Mouse (Mus musculus) B cell, adult 67 days (primary cell): ENCODE results near the gene Hectd1. TPM values are rescaled to one million over a fixed set of nuclear protein-coding genes. Genes with fewer than 3 reads are reported as not detected.

Source experiments
- total RNA-seq, 2 experiments: library from RNA; stranded (reverse); gene quantifications; 4 replicates each; pipeline ENCODE4 v1.2.4; 2023

Gene Hectd1
- 100 to 1,000 TPM; 122 to 129 TPM for total RNA-seq

DNA sequence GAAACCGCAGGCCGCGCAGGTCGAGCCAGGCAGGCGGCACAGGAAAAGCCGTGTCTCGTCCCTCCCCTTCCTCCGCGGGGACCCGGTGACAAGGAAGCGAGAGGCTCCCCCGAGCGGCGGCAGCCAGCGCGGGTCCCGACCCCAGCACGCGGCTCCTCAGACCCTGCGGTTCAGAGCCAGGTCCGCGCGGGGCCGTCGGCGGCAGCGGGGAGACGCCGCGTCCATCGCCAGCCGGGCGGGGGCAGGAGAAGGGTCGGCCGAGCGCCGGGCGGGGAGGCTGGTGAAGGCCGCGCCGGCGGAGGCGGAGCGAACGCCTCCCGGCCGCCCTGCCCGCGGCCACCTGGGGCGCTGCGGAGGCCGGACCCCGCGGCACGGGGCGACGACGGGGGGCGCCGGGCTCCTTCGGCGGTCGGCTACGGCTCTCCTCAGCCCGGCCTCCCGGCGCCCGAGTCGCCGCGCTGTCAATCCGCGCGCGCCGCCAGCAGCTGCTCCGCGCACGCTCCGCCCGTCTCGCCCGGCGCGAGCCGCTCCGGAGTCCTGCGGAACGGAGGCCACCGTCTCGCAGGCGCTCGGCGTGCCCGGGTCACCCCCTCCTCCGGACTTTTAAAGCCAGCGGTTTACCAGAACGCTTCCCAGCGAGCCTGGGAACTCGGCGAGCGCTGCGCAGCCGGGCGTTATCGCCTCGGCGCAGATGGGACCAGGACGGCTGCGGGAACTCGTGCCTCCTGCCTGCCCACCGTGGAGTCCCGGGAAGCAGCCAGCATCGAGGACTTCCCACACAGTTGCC, at the start of gene Hectd1:
Gene Hectd1, minus strand, starts transcription at position 247 of the 787 bp plus-strand sequence.

Other genes with a start within 250 kb of the Hectd1 start
- gene Coch, start 236.2 kb downstream of the Hectd1 start, total RNA-seq, result not detected
- gene Ap4s1, start 138.5 kb downstream of the Hectd1 start, total RNA-seq, result 10 to 100 TPM; 20.3 to 21.2 TPM
- 10 to 100 TPM; 54.6 to 55.6 TPM for gene Strn3, start 137.6 kb downstream of the Hectd1 start, total RNA-seq
- 10 to 100 TPM; 15.7 to 21.2 TPM for gene Heatr5a, start 141.8 kb upstream of the Hectd1 start, total RNA-seq
- 1 to 10 TPM; 4.4 to 5.9 TPM for gene Dtd2, start 177.0 kb upstream of the Hectd1 start, total RNA-seq
- gene Gpr33, start 198.5 kb upstream of the Hectd1 start, total RNA-seq, result not detected